Comparison of ENCODE assay signal across 8 mouse cellular contexts in the genomic region with DNA sequence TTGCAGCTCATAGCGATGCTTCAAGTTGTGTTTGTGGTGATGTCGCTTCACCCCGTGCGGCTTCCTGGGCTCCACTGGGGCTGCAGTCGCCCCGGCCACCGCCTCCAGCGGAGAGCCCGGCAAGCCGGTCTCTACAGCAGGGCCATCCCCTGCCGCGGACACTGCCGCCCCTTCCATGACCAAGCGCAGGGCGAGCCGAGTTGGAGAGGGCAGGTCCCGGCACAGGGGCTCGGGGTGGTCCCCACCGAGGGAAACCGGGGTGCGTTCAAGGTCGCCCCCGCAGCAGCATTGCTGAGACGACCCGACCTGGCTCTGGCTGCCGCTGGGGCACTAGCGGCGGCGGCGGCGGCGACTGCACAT. TPM values are rescaled to one million over a fixed set of nuclear protein-coding genes. Genes with fewer than 3 reads are reported as not detected.
DNase-seq lines count a peak whose midpoint lies in the region; ATAC-seq and TF ChIP-seq lines count a peak whose summit lies in the region.

No protein-coding gene starts in this region.

- peak overlapping the region; percentile 52 for H3K27ac ChIP-seq in cerebellum, adult 2 months (ENCODE audit: insufficient read depth, low read length)
- peak overlapping the region; percentile 34 for H3K27ac ChIP-seq in spleen, adult 2 months (ENCODE audit: insufficient read depth, low read length)
- H3K27ac ChIP-seq in liver, embryonic 11.5 days (ENCODE audit: low read depth, low read length) = peak overlapping the region; percentile 19; the same call in 1 of the 2 replicates
- peak overlapping the region; percentile 90 for H3K27ac ChIP-seq in stomach, embryonic 15.5 days

- WGBS in cerebellum, adult 2 months = under 1% methylated on average over 31 of the region's 32 CpGs
- 1% methylated on average over 32 of the region's 32 CpGs for WGBS in spleen, adult 2 months
- WGBS in liver, embryonic 11.5 days = 0% methylated on average over 32 of the region's 32 CpGs
- under 1% methylated on average over 32 of the region's 32 CpGs for WGBS in stomach, embryonic 15.5 days

- peak; percentile 15; the same call in 1 of the 2 replicates for ATAC-seq in liver, embryonic 11.5 days (replicated peaks; ENCODE audit: low FRiP score)
- peak; percentile 24; the same call in 1 of the 2 replicates for ATAC-seq in stomach, embryonic 15.5 days (ENCODE audit: insufficient read depth, low FRiP score, low read depth)
- ATAC-seq in erythroid progenitor cell, adult 5-6 weeks (replicated peaks; ENCODE audit: low FRiP score, poor library complexity, severe bottlenecking) = no peak

- no peaks in the 10 kb centered on the region for H3K36me3 ChIP-seq in spleen, adult 2 months (ENCODE audit: control insufficient read depth, insufficient read depth, low read length)
- H3K36me3 ChIP-seq in liver, embryonic 11.5 days (ENCODE audit: control insufficient read depth, insufficient read depth, low read length) = no peaks in the 10 kb centered on the region
- H3K36me3 ChIP-seq in stomach, embryonic 15.5 days = no peaks in the 10 kb centered on the region

- H3K9ac ChIP-seq in liver, embryonic 11.5 days (ENCODE audit: low read depth, low read length) = peak overlapping the region; percentile 84
- peak overlapping the region; percentile 79; the same call in 1 of the 2 replicates for H3K9ac ChIP-seq in stomach, embryonic 15.5 days

- H3K4me2 ChIP-seq in liver, embryonic 11.5 days = peak overlapping the region; percentile 86
- peak overlapping the region; percentile 95 for H3K4me2 ChIP-seq in stomach, embryonic 15.5 days

- no peak for DNase-seq in cerebellum, adult 2 months
- no peak for DNase-seq in cerebellum, adult 9-11 months
- no peak for DNase-seq in spleen, adult 2 months (ENCODE audit: low read depth in 1 of 2, low spot score in 2 of 2)
- DNase-seq in spleen, adult 18-20 months = no peak
- no peak for DNase-seq in liver, embryonic 11.5 days (ENCODE audit: low spot score)
- no peak for DNase-seq in urinary bladder, postnatal 10 days (ENCODE audit: low spot score)

- peaks cover 24% of the 10 kb centered on the region for H3K4me1 ChIP-seq in cerebellum, adult 2 months (ENCODE audit: control insufficient read depth, insufficient read depth, low read length)
- H3K4me1 ChIP-seq in spleen, adult 2 months (ENCODE audit: control insufficient read depth, insufficient read depth, insufficient read length) = peaks cover 15% of the 10 kb centered on the region
- H3K4me1 ChIP-seq in liver, embryonic 11.5 days (replicated peaks; ENCODE audit: control insufficient read depth, insufficient read depth, low read length) = peaks cover 10% of the 10 kb centered on the region
- H3K4me1 ChIP-seq in stomach, embryonic 15.5 days = peaks cover 38% of the 10 kb centered on the region

- peak overlapping the region; percentile 58 for H3K4me3 ChIP-seq in cerebellum, adult 2 months (replicated peaks; ENCODE audit: insufficient read depth, low read depth, low read length)
- peak overlapping the region; percentile 77 for H3K4me3 ChIP-seq in spleen, adult 2 months (ENCODE audit: extremely low read depth, insufficient read depth, insufficient read length)
- peak overlapping the region; percentile 65 for H3K4me3 ChIP-seq in liver, embryonic 11.5 days (ENCODE audit: low read depth, low read length)
- H3K4me3 ChIP-seq in stomach, embryonic 15.5 days (replicated peaks) = peak overlapping the region; percentile 69

- no peaks in the 10 kb centered on the region for H3K9me3 ChIP-seq in liver, embryonic 11.5 days (ENCODE audit: control insufficient read depth, low read length)
- no peaks in the 10 kb centered on the region for H3K9me3 ChIP-seq in stomach, embryonic 15.5 days

- no peak for TF ChIP-seq CTCF in cerebellum, adult 2 months (IDR thresholded peaks at IDR 0.05; ENCODE audit: borderline replicate concordance, insufficient read depth, low read depth, low read length)
- TF ChIP-seq CTCF in spleen, adult 2 months (IDR thresholded peaks at IDR 0.05; ENCODE audit: extremely low read depth, insufficient read depth, insufficient read length, insufficient replicate concordance) = no peak

- TF ChIP-seq POLR2A in cerebellum, adult 2 months (IDR thresholded peaks at IDR 0.05; ENCODE audit: borderline replicate concordance, insufficient read depth, low read length) = no peak
- no peak for TF ChIP-seq POLR2A in spleen, adult 2 months (IDR thresholded peaks at IDR 0.05; ENCODE audit: low read depth, low read length)

- H3K27me3 ChIP-seq in cerebellum, adult 2 months (ENCODE audit: control insufficient read depth, insufficient read depth, low read length) = no peaks in the 10 kb centered on the region
- H3K27me3 ChIP-seq in spleen, adult 2 months (ENCODE audit: control insufficient read depth, insufficient read depth, low read length) = 0 out of 2 replicates have a peak, but pooled peaks cover 2% of the 10 kb centered on the region
- peaks cover 40% of the 10 kb centered on the region for H3K27me3 ChIP-seq in liver, embryonic 11.5 days (replicated peaks; ENCODE audit: control insufficient read depth, insufficient read depth, low read length)
- no peaks in the 10 kb centered on the region for H3K27me3 ChIP-seq in stomach, embryonic 15.5 days (replicated peaks)

RNA-seq across cellular contexts. Expression of gene Nuak1, which starts 0.2 kb away (rescaled TPM):
- polyA plus RNA-seq in cerebellum, adult 2 months (2012; rRNA removed) = 39.8 and 41.5 TPM in 2 replicates
- 7.0 and 8.3 TPM in 2 replicates for polyA plus RNA-seq in spleen, adult 2 months (2012; rRNA removed)
- 0.47 and 0.70 TPM in 2 replicates for polyA plus RNA-seq in liver, embryonic 11.5 days (2014; fragmentation: Nextera tagmentation; extraction: Ambion mirVana)
- polyA plus RNA-seq in stomach, embryonic 15.5 days (2015; fragmentation: Nextera tagmentation; extraction: Ambion mirVana) = 1.0 and 1.2 TPM in 2 replicates
- total RNA-seq in erythroid progenitor cell, adult 5-6 weeks (2015; ENCODE audit: low replicate concordance) = 2.1 and 4.0 TPM in 2 replicates
- total RNA-seq in erythroid progenitor cell, adult 5-6 weeks (2017; ENCODE audit: low replicate concordance) = 0.64 and 1.4 TPM in 2 replicates

Comparison
In these comparisons a context has a peak if more than half of its experiments do, and no peak if none do; other contexts are left out.
1. H3K27ac ChIP-seq: peak in every context shown above with its lines; median percentile 90 in stomach, embryonic 15.5 days; 52 in cerebellum, adult 2 months; 34 in spleen, adult 2 months; 19 in liver, embryonic 11.5 days.